Mouse (Mus musculus): Measurements from ENCODE around the gene Ttc3. TPM values are rescaled to one million over a fixed set of nuclear protein-coding genes. Genes with fewer than 3 reads are reported as not detected.
A peak's percentile ranks its signal among the peaks of the same experiment; 100 is the strongest.

Ttc3 gene
- polyA plus RNA-seq, 1 experiment = 20.3 TPM

DNA sequence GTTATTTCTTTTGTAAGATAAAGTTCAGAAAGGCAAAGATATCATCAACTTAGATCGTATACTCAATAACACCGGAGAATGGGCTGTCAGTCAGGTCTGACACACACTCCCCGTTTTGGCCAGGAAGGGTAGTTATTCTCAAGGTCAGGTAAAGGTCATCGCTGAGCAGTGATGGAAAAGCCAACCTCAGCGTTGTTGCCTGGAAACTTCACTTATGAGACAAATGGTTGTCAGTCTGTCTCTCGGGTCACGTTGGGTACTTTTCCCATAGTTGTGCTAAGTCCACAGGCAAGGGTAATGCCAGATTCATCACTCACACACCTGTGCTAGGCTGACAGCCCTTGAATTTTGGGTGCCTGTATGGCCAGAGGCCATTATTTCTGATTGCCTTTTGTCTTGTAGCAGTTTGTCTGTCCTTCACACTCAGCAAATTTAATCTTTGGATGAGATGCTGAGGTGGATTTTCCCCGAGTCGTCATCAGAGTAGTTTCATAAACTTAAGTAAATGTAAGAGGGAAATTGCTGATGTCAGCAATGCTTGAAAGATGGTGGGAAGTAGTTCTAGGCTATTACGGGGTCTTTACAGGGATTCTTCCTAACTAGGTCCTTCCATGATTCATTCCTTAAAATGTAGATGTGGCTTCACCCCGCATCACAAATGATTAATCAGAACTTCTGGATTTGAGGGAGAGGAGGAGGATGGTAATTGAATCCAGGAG lies 13.5 kb upstream of the Ttc3 start:
- no peak overlapping the region for H3K27ac ChIP-seq (ENCODE audit: insufficient read depth, low read depth, low read length)
- no peak overlapping the region for H3K4me3 ChIP-seq (ENCODE audit: insufficient read depth, low read length)
- TF ChIP-seq CTCF (IDR thresholded peaks at IDR 0.05; ENCODE audit: low read depth, low read length) (no peak), POLR2A (IDR thresholded peaks at IDR 0.05; ENCODE audit: borderline replicate concordance, low read depth, low read length) (no peak)
- H3K4me1 ChIP-seq (ENCODE audit: control insufficient read depth, insufficient read depth, low read length) = peaks cover 6% of the 10 kb centered on the region

GRCm38 (mm10) chr16:94358091-94358490 lies 12.3 kb upstream of the Ttc3 start:
- no peak for TF ChIP-seq POLR2A (IDR thresholded peaks at IDR 0.05; ENCODE audit: borderline replicate concordance, low read depth, low read length)
- no peak for TF ChIP-seq CTCF (IDR thresholded peaks at IDR 0.05; ENCODE audit: low read depth, low read length)
- Histone ChIP-seq H3K4me3 (ENCODE audit: insufficient read depth, low read length) (no peak overlapping the region), H3K4me1 (ENCODE audit: control insufficient read depth, insufficient read depth, low read length) (peaks cover 10% of the 10 kb centered on the region), H3K27ac (ENCODE audit: insufficient read depth, low read depth, low read length) (no peak overlapping the region)

DNA sequence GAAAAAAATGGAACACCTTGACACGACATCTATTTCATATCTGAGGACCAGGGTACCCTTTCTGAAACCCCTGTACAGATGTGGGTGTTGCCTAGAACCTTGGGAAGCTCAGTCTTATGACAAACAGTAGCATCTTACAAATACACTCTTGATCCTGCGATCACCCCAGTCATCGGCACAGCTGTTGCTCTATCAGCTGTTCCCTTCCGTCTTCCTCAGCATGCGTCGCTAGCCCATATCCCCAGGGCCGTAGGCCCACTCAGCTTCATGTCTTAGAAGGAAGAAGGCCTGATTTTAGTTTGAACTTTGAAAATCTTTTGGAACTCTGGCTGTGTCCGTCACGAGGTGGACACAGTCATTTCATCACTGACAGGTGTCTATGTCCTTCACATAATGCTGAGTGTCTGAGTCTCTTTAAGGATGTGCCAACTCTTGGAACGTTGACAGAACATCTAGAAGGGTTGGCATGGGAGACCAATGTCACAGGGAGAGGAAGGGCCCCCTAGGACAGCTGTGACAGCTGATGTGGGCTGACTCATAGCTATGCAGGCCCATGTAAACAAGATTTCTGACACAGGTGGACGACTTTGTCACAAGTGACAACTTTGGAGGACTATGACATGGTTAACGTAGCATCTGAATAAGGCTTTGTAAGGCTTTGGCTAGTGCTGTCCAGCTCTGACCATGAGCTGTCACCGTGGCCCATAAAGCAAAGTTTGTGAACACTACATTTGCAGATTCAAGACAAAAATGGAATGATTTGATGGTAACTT lies 9.7 kb upstream of the Ttc3 start:
- Histone ChIP-seq H3K4me3 (ENCODE audit: insufficient read depth, low read length) (no peak overlapping the region), H3K27ac (ENCODE audit: insufficient read depth, low read depth, low read length) (no peak overlapping the region), H3K4me1 (ENCODE audit: control insufficient read depth, insufficient read depth, low read length) (peaks cover 10% of the 10 kb centered on the region)
- TF ChIP-seq CTCF (IDR thresholded peaks at IDR 0.05; ENCODE audit: low read depth, low read length) (no peak), POLR2A (IDR thresholded peaks at IDR 0.05; ENCODE audit: borderline replicate concordance, low read depth, low read length) (no peak)

DNA sequence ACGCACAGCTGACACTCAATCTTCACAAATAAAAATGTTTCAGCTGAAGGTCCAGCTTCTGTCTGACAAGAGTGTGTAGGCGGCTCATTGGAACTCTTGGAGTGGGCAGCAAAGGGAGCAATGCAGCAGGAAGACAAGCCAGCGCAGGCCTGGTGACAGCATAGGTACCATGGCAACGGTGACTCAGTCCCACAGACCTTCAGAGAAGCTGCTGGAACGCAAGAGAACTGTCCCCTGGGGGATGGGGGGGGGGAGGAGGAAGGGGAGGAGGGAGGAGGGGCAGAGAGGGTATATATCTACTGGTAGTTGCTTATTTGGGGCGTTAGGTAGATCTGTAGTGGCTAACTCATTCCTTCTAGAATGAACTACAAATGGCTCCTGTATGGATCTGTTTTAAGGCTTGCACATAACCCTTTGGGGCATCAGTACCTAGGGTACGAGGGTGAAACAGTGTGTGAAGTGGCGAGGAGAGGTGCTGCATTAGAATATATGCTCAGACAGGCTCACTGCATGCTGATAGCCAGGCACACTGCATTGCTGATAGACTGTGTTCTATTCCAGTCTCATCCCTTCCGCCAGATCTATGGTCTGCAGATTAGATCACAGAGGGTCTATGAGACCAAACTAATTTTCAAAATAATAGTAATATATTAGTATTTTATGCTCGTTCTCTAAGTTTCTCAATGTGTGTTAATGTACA lies 8.1 kb upstream of the Ttc3 start:
- no peak for TF ChIP-seq POLR2A (IDR thresholded peaks at IDR 0.05; ENCODE audit: borderline replicate concordance, low read depth, low read length)
- TF ChIP-seq CTCF (IDR thresholded peaks at IDR 0.05; ENCODE audit: low read depth, low read length) = no peak
- no peak overlapping the region for H3K4me3 ChIP-seq (ENCODE audit: insufficient read depth, low read length)
- H3K27ac ChIP-seq (ENCODE audit: insufficient read depth, low read depth, low read length) = no peak overlapping the region
- peaks cover 10% of the 10 kb centered on the region for H3K4me1 ChIP-seq (ENCODE audit: control insufficient read depth, insufficient read depth, low read length)

GRCm38 (mm10) chr16:94363814-94364213 lies 6.6 kb upstream of the Ttc3 start:
- Histone ChIP-seq H3K4me1 (ENCODE audit: control insufficient read depth, insufficient read depth, low read length) (peaks cover 10% of the 10 kb centered on the region), H3K27ac (ENCODE audit: insufficient read depth, low read depth, low read length) (no peak overlapping the region), H3K4me3 (ENCODE audit: insufficient read depth, low read length) (no peak overlapping the region)
- TF ChIP-seq CTCF (IDR thresholded peaks at IDR 0.05; ENCODE audit: low read depth, low read length) (no peak), POLR2A (IDR thresholded peaks at IDR 0.05; ENCODE audit: borderline replicate concordance, low read depth, low read length) (no peak)

DNA sequence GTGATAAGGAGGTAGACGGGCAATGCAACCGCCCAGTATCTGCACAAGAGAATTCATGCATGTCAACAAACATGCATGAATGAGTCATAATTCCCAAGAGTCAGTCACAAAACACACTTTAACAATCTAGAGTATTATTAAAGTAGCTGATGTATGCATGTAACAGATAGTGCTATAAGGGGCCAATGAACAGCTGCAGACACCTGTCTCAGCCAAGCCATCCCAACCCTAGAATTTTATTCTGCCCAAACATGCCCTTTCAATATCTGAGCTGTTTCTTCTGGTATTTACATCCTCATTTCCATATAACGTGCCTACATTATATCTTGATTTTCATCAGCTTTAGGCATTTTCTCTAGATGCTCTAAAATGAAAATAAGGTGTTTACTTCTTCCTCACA lies 5.0 kb upstream of the Ttc3 start:
- no peak for TF ChIP-seq CTCF (IDR thresholded peaks at IDR 0.05; ENCODE audit: low read depth, low read length)
- TF ChIP-seq POLR2A (IDR thresholded peaks at IDR 0.05; ENCODE audit: borderline replicate concordance, low read depth, low read length) = no peak
- H3K4me3 ChIP-seq (ENCODE audit: insufficient read depth, low read length) = no peak overlapping the region
- H3K4me1 ChIP-seq (ENCODE audit: control insufficient read depth, insufficient read depth, low read length) = peaks cover 13% of the 10 kb centered on the region
- H3K27ac ChIP-seq (ENCODE audit: insufficient read depth, low read depth, low read length) = no peak overlapping the region

- TF ChIP-seq CTCF (IDR thresholded peaks at IDR 0.05; ENCODE audit: low read depth, low read length) (no peak), POLR2A (IDR thresholded peaks at IDR 0.05; ENCODE audit: borderline replicate concordance, low read depth, low read length) (no peak)
- Histone ChIP-seq H3K27ac (ENCODE audit: insufficient read depth, low read depth, low read length) (peak overlapping the region; percentile 74; the same call in 1 of the 2 replicates), H3K4me3 (ENCODE audit: insufficient read depth, low read length) (peak overlapping the region; percentile 95), H3K4me1 (ENCODE audit: control insufficient read depth, insufficient read depth, low read length) (peaks cover 3% of the 10 kb centered on the region; the same call in 1 of the 2 replicates)
Measured at GRCm38 (mm10) chr16:94369596-94370172, 734 bp upstream of the Ttc3 start.

- peak overlapping the region; percentile 95 for H3K4me3 ChIP-seq (ENCODE audit: insufficient read depth, low read length)
- TF ChIP-seq CTCF (IDR thresholded peaks at IDR 0.05; ENCODE audit: low read depth, low read length) (no peak), POLR2A (IDR thresholded peaks at IDR 0.05; ENCODE audit: borderline replicate concordance, low read depth, low read length) (no peak)
- peak overlapping the region; percentile 45 for H3K27ac ChIP-seq (ENCODE audit: insufficient read depth, low read depth, low read length)
- peaks cover 4% of the 10 kb centered on the region for H3K4me1 ChIP-seq (ENCODE audit: control insufficient read depth, insufficient read depth, low read length)
Measured at GRCm38 (mm10) chr16:94370915-94371300, 490 bp downstream of the Ttc3 start.

- H3K4me1 ChIP-seq (ENCODE audit: control insufficient read depth, insufficient read depth, low read length) = peaks cover 7% of the 10 kb centered on the region
- TF ChIP-seq CTCF (IDR thresholded peaks at IDR 0.05; ENCODE audit: low read depth, low read length) = no peak
- TF ChIP-seq POLR2A (IDR thresholded peaks at IDR 0.05; ENCODE audit: borderline replicate concordance, low read depth, low read length) = no peak
- H3K4me3 ChIP-seq (ENCODE audit: insufficient read depth, low read length) = peak within 1 kb of the TSS; percentile 95
- peak within 1 kb of the TSS; percentile 45 for H3K27ac ChIP-seq (ENCODE audit: insufficient read depth, low read depth, low read length)
Measured at GRCm38 (mm10) chr16:94371301-94371931, 998 bp downstream of the Ttc3 start, which contains the start of gene Pigp. TSS of gene Pigp (minus strand) at chr16:94371842.

Measured in bone marrow macrophage, adult 2 months (primary cell).